Comparison of ENCODE assay signal across 8 mouse cellular contexts in genomic region chr11:34010859-34011172, GRCm38 (mm10). TPM values are rescaled to one million over a fixed set of nuclear protein-coding genes. Genes with fewer than 3 reads are reported as not detected.
DNase-seq lines count a peak whose midpoint lies in the region; ATAC-seq and TF ChIP-seq lines count a peak whose summit lies in the region.

No protein-coding gene starts in this region.

- peak; percentile 39 to 54 for DNase-seq in left cerebral cortex, postnatal 14 days (ENCODE audit: low spot score in 2 of 2)
- no peak for DNase-seq in left cerebral cortex, adult 11 months (ENCODE audit: low spot score)
- DNase-seq in liver, embryonic 13.5 days = no peak
- DNase-seq in splenic B cell, adult 2 months (ENCODE audit: low read depth, low spot score) = peak; percentile 17
- no peak for DNase-seq in ovary, postnatal 36 days (ENCODE audit: low spot score)
- DNase-seq in embryo, embryonic 11 days = no peak
- DNase-seq in midbrain, postnatal 0 days (ENCODE audit: low spot score) = no peak

- no peaks in the 10 kb centered on the region for H3K27me3 ChIP-seq in heart, embryonic 12.5 days (replicated peaks)
- no peaks in the 10 kb centered on the region for H3K27me3 ChIP-seq in liver, embryonic 13.5 days
- no peaks in the 10 kb centered on the region for H3K27me3 ChIP-seq in splenic B cell, adult 2 months (ENCODE audit: control insufficient read depth, insufficient read depth, low read length, poor library complexity, severe bottlenecking)
- H3K27me3 ChIP-seq in midbrain, postnatal 0 days (ENCODE audit: insufficient read depth, low read length) = no peaks in the 10 kb centered on the region

- TF ChIP-seq CTCF in midbrain, postnatal 0 days (IDR thresholded peaks at IDR 0.05) = no peak

- peaks cover 5% of the 10 kb centered on the region; the same call in 1 of the 2 replicates for H3K4me1 ChIP-seq in heart, embryonic 12.5 days (replicated peaks)
- H3K4me1 ChIP-seq in liver, embryonic 13.5 days (replicated peaks) = peaks cover 15% of the 10 kb centered on the region
- no peaks in the 10 kb centered on the region for H3K4me1 ChIP-seq in midbrain, postnatal 0 days (ENCODE audit: insufficient read depth, low read length)

- ATAC-seq in heart, embryonic 12.5 days (ENCODE audit: insufficient number of reproducible peaks, low FRiP score) = 0 out of 2 replicates have a peak, but pooled peaks have one; percentile 25
- 0 out of 2 replicates have a peak, but pooled peaks have one; percentile 14 for ATAC-seq in liver, embryonic 13.5 days (ENCODE audit: low read depth)
- ATAC-seq in midbrain, postnatal 0 days (ENCODE audit: low FRiP score) = no peak

- H3K36me3 ChIP-seq in heart, embryonic 12.5 days = no peaks in the 10 kb centered on the region
- no peaks in the 10 kb centered on the region for H3K36me3 ChIP-seq in liver, embryonic 13.5 days
- H3K36me3 ChIP-seq in splenic B cell, adult 2 months (ENCODE audit: control insufficient read depth, insufficient read depth, low read length, poor library complexity, severe bottlenecking) = no peaks in the 10 kb centered on the region
- H3K36me3 ChIP-seq in midbrain, postnatal 0 days (ENCODE audit: insufficient read depth, low read length) = no peaks in the 10 kb centered on the region

- intact Hi-C loops in left cerebral cortex, postnatal 14 days (cut with DNase I) = no loop called here

- H3K27ac ChIP-seq in heart, embryonic 12.5 days (ENCODE audit: poor library complexity, severe bottlenecking) = no peak overlapping the region
- H3K27ac ChIP-seq in liver, embryonic 13.5 days = peak overlapping the region; percentile 48
- H3K27ac ChIP-seq in midbrain, postnatal 0 days (ENCODE audit: low read depth, low read length) = no peak overlapping the region

- no peak overlapping the region for H3K9ac ChIP-seq in heart, embryonic 12.5 days
- no peak overlapping the region for H3K9ac ChIP-seq in liver, embryonic 13.5 days
- H3K9ac ChIP-seq in midbrain, postnatal 0 days (replicated peaks; ENCODE audit: low read length, poor library complexity, severe bottlenecking) = no peak overlapping the region

- no peak overlapping the region for H3K4me3 ChIP-seq in heart, embryonic 12.5 days
- H3K4me3 ChIP-seq in liver, embryonic 13.5 days (replicated peaks) = no peak overlapping the region
- H3K4me3 ChIP-seq in midbrain, postnatal 0 days (ENCODE audit: low read depth, low read length) = no peak overlapping the region

- 47% methylated on average over 4 of the region's 4 CpGs for WGBS in heart, embryonic 12.5 days
- 35% methylated on average over 4 of the region's 4 CpGs for WGBS in liver, embryonic 13.5 days (ENCODE audit: insufficient replicate concordance)
- WGBS in midbrain, postnatal 0 days = 80% methylated on average over 4 of the region's 4 CpGs

- H3K9me3 ChIP-seq in heart, embryonic 12.5 days (replicated peaks) = no peaks in the 10 kb centered on the region
- no peaks in the 10 kb centered on the region for H3K9me3 ChIP-seq in liver, embryonic 13.5 days (replicated peaks)
- no peaks in the 10 kb centered on the region for H3K9me3 ChIP-seq in midbrain, postnatal 0 days (ENCODE audit: low read length)

- H3K4me2 ChIP-seq in heart, embryonic 12.5 days = no peak overlapping the region
- no peak overlapping the region for H3K4me2 ChIP-seq in liver, embryonic 13.5 days
- no peak overlapping the region for H3K4me2 ChIP-seq in midbrain, postnatal 0 days (ENCODE audit: low read depth, low read length, poor library complexity, severe bottlenecking)

RNA-seq across cellular contexts. Expression of gene Kcnip1, which starts 17.9 kb away (rescaled TPM):
- 10 to 100 TPM; 38.1 to 39.6 TPM for total RNA-seq in left cerebral cortex, postnatal 14 days (2021)
- 0.24 and 0.54 TPM in 2 replicates for polyA plus RNA-seq in heart, embryonic 12.5 days (2016; fragmentation: Nextera tagmentation; extraction: Ambion mirVana)
- polyA plus RNA-seq in liver, embryonic 13.5 days (2015; fragmentation: Nextera tagmentation; extraction: Ambion mirVana) = 0.35 and 0.39 TPM in 2 replicates
- total RNA-seq in midbrain, postnatal 0 days (2014; rRNA removed) = 93.8 and 102 TPM in 2 replicates
- 145 TPM in 2 replicates for polyA plus RNA-seq in midbrain, postnatal 0 days (2015; fragmentation: Nextera tagmentation; extraction: Ambion mirVana)

RNA-seq across cellular contexts. Expression of gene Lcp2, which starts 35.9 kb away (rescaled TPM):
- total RNA-seq in left cerebral cortex, postnatal 14 days (2021) = 1 to 10 TPM; 4.6 TPM
- 1.3 TPM in 2 replicates for polyA plus RNA-seq in heart, embryonic 12.5 days (2016; fragmentation: Nextera tagmentation; extraction: Ambion mirVana)
- polyA plus RNA-seq in liver, embryonic 13.5 days (2015; fragmentation: Nextera tagmentation; extraction: Ambion mirVana) = 7.5 and 8.8 TPM in 2 replicates
- 1.6 and 2.7 TPM in 2 replicates for total RNA-seq in midbrain, postnatal 0 days (2014; rRNA removed)
- 3.8 and 4.9 TPM in 2 replicates for polyA plus RNA-seq in midbrain, postnatal 0 days (2015; fragmentation: Nextera tagmentation; extraction: Ambion mirVana)

RNA-seq across cellular contexts. Expression of gene Kcnmb1, which starts 48.0 kb away (rescaled TPM):
- under 1 TPM; 0.23 to 0.42 TPM for total RNA-seq in left cerebral cortex, postnatal 14 days (2021)
- 4.6 and 4.7 TPM in 2 replicates for polyA plus RNA-seq in heart, embryonic 12.5 days (2016; fragmentation: Nextera tagmentation; extraction: Ambion mirVana)
- 0.03 TPM in 2 replicates for polyA plus RNA-seq in liver, embryonic 13.5 days (2015; fragmentation: Nextera tagmentation; extraction: Ambion mirVana)
- 0.11 TPM in 1 of 2 replicates, not detected in the other for total RNA-seq in midbrain, postnatal 0 days (2014; rRNA removed)
- 0.07 and 0.20 TPM in 2 replicates for polyA plus RNA-seq in midbrain, postnatal 0 days (2015; fragmentation: Nextera tagmentation; extraction: Ambion mirVana)

Comparison
In these comparisons a context has a peak if more than half of its experiments do, and no peak if none do; other contexts are left out.
1. DNase-seq: peak in left cerebral cortex, postnatal 14 days (2 of 2) and splenic B cell, adult 2 months (single experiment); none in left cerebral cortex, adult 11 months (single experiment), liver, embryonic 13.5 days (single experiment), ovary, postnatal 36 days (single experiment), embryo, embryonic 11 days (single experiment) and midbrain, postnatal 0 days (single experiment).
2. RNA of gene Kcnip1, which starts 17.9 kb away (polyA plus RNA-seq): 145 TPM in midbrain, postnatal 0 days; 0.24 to 0.54 TPM in heart, embryonic 12.5 days and 0.35 to 0.39 TPM in liver, embryonic 13.5 days; every median in the first group is over 10 times any median in the second.